Mouse (Mus musculus): ENCODE data around the gene Lbp.

- TF ChIP-seq GATA1 (IDR thresholded peaks at IDR 0.05; ENCODE audit: borderline replicate concordance, low read length) = no peak
- TF ChIP-seq CTCF (IDR thresholded peaks at IDR 0.05; ENCODE audit: low read depth, low read length) = no peak
- no peak for TF ChIP-seq TAL1 (conservative IDR thresholded peaks at IDR 0.05; ENCODE audit: low read depth, low read length)
Observed at GRCm38 (mm10) chr2:158281497-158282205, 24.6 kb upstream of the Lbp start.
